13 mouse cellular contexts compared by ENCODE assay signal in genomic region chr5:111122332-111123049, GRCm38 (mm10).
DNase-seq lines count a peak whose midpoint lies in the region; ATAC-seq and TF ChIP-seq lines count a peak whose summit lies in the region.
"Had no signal": no experiment of that assay in that cellular context is flagged by ENCODE, and none has a peak within 500 bp of the region (broad histone marks: within the 10 kb centered on the region; RNA-seq: fewer than 3 reads in every experiment).

No protein-coding gene starts in this region.

- WGBS in hindbrain, embryonic 13.5 days = 53% methylated on average over 9 of the region's 9 CpGs
- 64% methylated on average over 9 of the region's 9 CpGs for WGBS in hindbrain, embryonic 10.5 days
- WGBS in intestine, postnatal 0 days = 55% methylated on average over 9 of the region's 9 CpGs
- 86% methylated on average over 9 of the region's 9 CpGs for WGBS in limb, embryonic 10.5 days

- no peak overlapping the region for H3ac ChIP-seq in C2C12 (ENCODE audit: control insufficient read depth, insufficient read length, low read depth)

- peak overlapping the region; percentile 30; the same call in 1 of the 2 replicates for H3K27ac ChIP-seq in hindbrain, embryonic 13.5 days
- no peak overlapping the region for H3K27ac ChIP-seq in hindbrain, embryonic 10.5 days
- H3K27ac ChIP-seq in intestine, postnatal 0 days (ENCODE audit: low read depth, low read length) = peak overlapping the region; percentile 35; the same call in 1 of the 2 replicates
- no peak overlapping the region for H3K27ac ChIP-seq in left cerebral cortex, adult 2 months
- H3K27ac ChIP-seq in limb, embryonic 10.5 days = no peak overlapping the region
- H3K27ac ChIP-seq: heart, embryonic 13.5 days had no signal

- peak overlapping the region; percentile 31; the same call in 1 of the 2 replicates for H3K9ac ChIP-seq in hindbrain, embryonic 13.5 days
- no peak overlapping the region for H3K9ac ChIP-seq in intestine, postnatal 0 days (ENCODE audit: low read depth, low read length)
- H3K9ac ChIP-seq: heart, embryonic 13.5 days had no signal

- H3K4me3 ChIP-seq in hindbrain, embryonic 13.5 days = no peak overlapping the region
- H3K4me3 ChIP-seq in hindbrain, embryonic 10.5 days = no peak overlapping the region
- H3K4me3 ChIP-seq in C2C12 (ENCODE audit: insufficient read depth, poor library complexity, severe bottlenecking) = no peak overlapping the region
- H3K4me3 ChIP-seq in intestine, postnatal 0 days (ENCODE audit: low read depth, low read length) = no peak overlapping the region
- no peak overlapping the region for H3K4me3 ChIP-seq in left cerebral cortex, adult 2 months
- H3K4me3 ChIP-seq in limb, embryonic 10.5 days = no peak overlapping the region
- H3K4me3 ChIP-seq: heart, embryonic 13.5 days had no signal

- no peak for ATAC-seq in hindbrain, embryonic 13.5 days (ENCODE audit: low FRiP score)
- peak; percentile 90 for ATAC-seq in intestine, postnatal 0 days

- DNase-seq in hindbrain, embryonic 10.5 days (ENCODE audit: low spot score) = no peak
- peak; percentile 75 for DNase-seq in adrenal gland, postnatal 14 days
- no peak for DNase-seq in left cerebral cortex, adult 2 months (ENCODE audit: extremely low spot score in 1 of 2, low spot score in 2 of 2)
- no peak for DNase-seq in limb, embryonic 10.5 days (ENCODE audit: low spot score)
- DNase-seq: cerebellum, adult 8-10 months; gastrocnemius, postnatal 10 days; liver; lung, postnatal 10 days; right cerebral cortex, postnatal 25 days had no signal

- H3K36me3 ChIP-seq in hindbrain, embryonic 13.5 days = no peaks in the 10 kb centered on the region
- H3K36me3 ChIP-seq in hindbrain, embryonic 10.5 days = no peaks in the 10 kb centered on the region
- no peaks in the 10 kb centered on the region for H3K36me3 ChIP-seq in C2C12 (ENCODE audit: control insufficient read depth, insufficient read depth)
- H3K36me3 ChIP-seq in intestine, postnatal 0 days (ENCODE audit: control insufficient read depth, insufficient read depth) = no peaks in the 10 kb centered on the region
- H3K36me3 ChIP-seq in limb, embryonic 10.5 days = 0 out of 2 replicates have a peak, but pooled peaks cover 3% of the 10 kb centered on the region

- peaks cover 52% of the 10 kb centered on the region for H3K4me1 ChIP-seq in hindbrain, embryonic 13.5 days (replicated peaks)
- H3K4me1 ChIP-seq in hindbrain, embryonic 10.5 days (replicated peaks) = peaks cover 41% of the 10 kb centered on the region
- H3K4me1 ChIP-seq in intestine, postnatal 0 days (replicated peaks; ENCODE audit: control insufficient read depth, insufficient read depth, low read length) = 0 out of 2 replicates have a peak, but pooled peaks cover 4% of the 10 kb centered on the region
- peaks cover 41% of the 10 kb centered on the region for H3K4me1 ChIP-seq in limb, embryonic 10.5 days

- H3K79me3 ChIP-seq in C2C12 (ENCODE audit: low read depth) = no peaks in the 10 kb centered on the region

- H3K79me2 ChIP-seq in C2C12 (ENCODE audit: control insufficient read depth, insufficient read depth) = no peaks in the 10 kb centered on the region

- no peak overlapping the region for H3K4me2 ChIP-seq in hindbrain, embryonic 13.5 days
- H3K4me2 ChIP-seq in intestine, postnatal 0 days (replicated peaks; ENCODE audit: low read depth) = no peak overlapping the region
- H3K4me2 ChIP-seq: heart, embryonic 13.5 days had no signal

- intact Hi-C loops in left cerebral cortex, adult 2 months (cut with DNase I) = no loop called here

- no peak for TF ChIP-seq CTCF in C2C12 (IDR thresholded peaks at IDR 0.05; ENCODE audit: control insufficient read depth, insufficient read depth, insufficient read length)
- no peak for TF ChIP-seq CTCF in intestine, postnatal 0 days (IDR thresholded peaks at IDR 0.05; ENCODE audit: low read depth)
- no peak for TF ChIP-seq CTCF in left cerebral cortex, adult 2 months (IDR thresholded peaks at IDR 0.05)

- H3K9me3 ChIP-seq in hindbrain, embryonic 13.5 days = no peaks in the 10 kb centered on the region
- H3K9me3 ChIP-seq in hindbrain, embryonic 10.5 days = no peaks in the 10 kb centered on the region
- H3K9me3 ChIP-seq in intestine, postnatal 0 days (ENCODE audit: control insufficient read depth) = no peaks in the 10 kb centered on the region
- no peaks in the 10 kb centered on the region for H3K9me3 ChIP-seq in limb, embryonic 10.5 days (replicated peaks)
- H3K9me3 ChIP-seq: heart, embryonic 13.5 days had no signal

- no peaks in the 10 kb centered on the region for H3K27me3 ChIP-seq in hindbrain, embryonic 13.5 days
- H3K27me3 ChIP-seq in hindbrain, embryonic 10.5 days (ENCODE audit: insufficient read depth, poor library complexity, severe bottlenecking) = no peaks in the 10 kb centered on the region; the same call in 1 of the 2 replicates
- no peaks in the 10 kb centered on the region for H3K27me3 ChIP-seq in C2C12 (ENCODE audit: control insufficient read depth, insufficient read depth, insufficient read length)
- H3K27me3 ChIP-seq in intestine, postnatal 0 days (replicated peaks; ENCODE audit: control insufficient read depth, insufficient read depth, low read length) = no peaks in the 10 kb centered on the region
- H3K27me3 ChIP-seq in limb, embryonic 10.5 days (ENCODE audit: low read depth, poor library complexity, severe bottlenecking) = no peaks in the 10 kb centered on the region

TF ChIP-seq in C2C12, 6 proteins besides CTCF, POLR2A, EP300 and RAD21:
- TF ChIP-seq FOSL1 (IDR thresholded peaks at IDR 0.05; ENCODE audit: insufficient read depth, low read length, poor library complexity, severe bottlenecking) = no peak
- peak; percentile 40 for TF ChIP-seq MAX (IDR thresholded peaks at IDR 0.05)
- peak; percentile 70 for TF ChIP-seq CEBPB (IDR thresholded peaks at IDR 0.05; ENCODE audit: low read depth)
- no peak for TF ChIP-seq MYOD1 (IDR thresholded peaks at IDR 0.05; ENCODE audit: control insufficient read depth, insufficient read length, low read depth)
- TF ChIP-seq USF1 (IDR thresholded peaks at IDR 0.05; ENCODE audit: low read depth) = no peak
- TF ChIP-seq MYOG (IDR thresholded peaks at IDR 0.05; ENCODE audit: control insufficient read depth, extremely low read depth, insufficient read length) = no peak

Comparison
In these comparisons a context has a peak if more than half of its experiments do, and no peak if none do; other contexts are left out.
1. H3K27ac ChIP-seq: peak in hindbrain, embryonic 13.5 days (single experiment) and intestine, postnatal 0 days (single experiment); none in hindbrain, embryonic 10.5 days (single experiment), left cerebral cortex, adult 2 months (single experiment) and limb, embryonic 10.5 days (single experiment).